Mouse (Mus musculus) ES-E14 (cell line): ENCODE results near the gene Tm6sf2. TPM values are rescaled to one million over a fixed set of nuclear protein-coding genes. Genes with fewer than 3 reads are reported as not detected.
A peak's percentile ranks its signal among the peaks of the same experiment; 100 is the strongest.

Source experiments
- DNase-seq: peaks from one replicate; pipeline ENCODE4 v3.0.0-alpha.2; 2013; ENCODE audit warnings: low read depth, low spot score
- H3K27ac ChIP-seq: 2 replicates; pipeline ENCODE4 v1.5.1; 2012; ENCODE audit warnings: low read depth, mild to moderate bottlenecking, low read length, moderate library complexity, mixed read lengths; ENCODE audit not compliant: poor library complexity, insufficient read depth, severe bottlenecking
- H3K36me3 ChIP-seq: 2 replicates; pipeline ENCODE4 v1.6.1; 2012; ENCODE audit warnings: mild to moderate bottlenecking, low read length, moderate library complexity, mixed read lengths; ENCODE audit not compliant: control insufficient read depth, poor library complexity, insufficient read depth, severe bottlenecking
- H3K4me1 ChIP-seq, 2 experiments: fragments of 150-350 bp in 1 of 2; sonication (generic) in 1 of 2; 2 replicates each; pipeline ENCODE4 v1.6.1; 2012; ENCODE audit warnings: low read length in 2 of 2, mild to moderate bottlenecking in 1 of 2, mixed read lengths in 1 of 2; ENCODE audit not compliant: control insufficient read depth in 2 of 2, insufficient read depth in 2 of 2, poor library complexity in 1 of 2
- H3K4me3 ChIP-seq, 2 experiments: fragments of 150-350 bp in 1 of 2; sonication (generic) in 1 of 2; 2 replicates each; pipeline ENCODE4 v1.5.1; 2012; ENCODE audit warnings: low read length in 2 of 2, low read depth in 1 of 2, mild to moderate bottlenecking in 1 of 2, mixed read lengths in 1 of 2; ENCODE audit not compliant: insufficient read depth in 1 of 2, poor library complexity in 1 of 2, severe bottlenecking in 1 of 2
- H3K9ac ChIP-seq: 2 replicates; pipeline ENCODE4 v1.6.1; 2012; ENCODE audit warnings: low read depth, mild to moderate bottlenecking, low read length, mixed read lengths; ENCODE audit not compliant: poor library complexity, insufficient read depth, severe bottlenecking
- H3K9me3 ChIP-seq: fragments of 150-350 bp; sonication (generic); 2 replicates; pipeline ENCODE4 v1.6.1; 2012; ENCODE audit warnings: low read depth, mild to moderate bottlenecking, low read length; ENCODE audit not compliant: control insufficient read depth, insufficient read depth
- CHD2 ChIP-seq: IDR thresholded peaks from 2 replicates; pipeline ENCODE4 v1.6.1; 2014; ENCODE audit warnings: mild to moderate bottlenecking, low read depth, low read length, inconsistent platforms
- HCFC1 ChIP-seq: IDR thresholded peaks from 2 replicates; pipeline ENCODE4 v1.6.1; 2012; ENCODE audit warnings: low read length, inconsistent platforms, borderline replicate concordance; ENCODE audit not compliant: insufficient read depth
- MAFK ChIP-seq: IDR thresholded peaks from 2 replicates; pipeline ENCODE4 v1.6.1; 2014; ENCODE audit warnings: mild to moderate bottlenecking, low read depth, low read length, inconsistent platforms; ENCODE audit not compliant: insufficient read depth
- ZC3H11A ChIP-seq: IDR thresholded peaks from 2 replicates; pipeline ENCODE4 v1.6.1; 2012; ENCODE audit warnings: low read depth, mild to moderate bottlenecking, inconsistent platforms, low read length, borderline replicate concordance
- ZNF384 ChIP-seq: IDR thresholded peaks from 2 replicates; pipeline ENCODE4 v1.6.1; 2012; ENCODE audit warnings: low read depth, low read length, inconsistent platforms
- in situ Hi-C, 2 experiments: fragments of 600-800 bp; cut with MboI; formaldehyde crosslinking; loops; one replicate each; pipeline ENCODE4 v1.15.1; 2025; ENCODE audit warnings: low sequenced_read_pairs in 2 of 2, inconsistent platforms in 1 of 2; ENCODE audit not compliant: unreplicated experiment in 2 of 2
- total RNA-seq: library from RNA; depleted of rRNA; stranded (reverse); fragments of 300-350 nt; gene quantifications from 2 replicates; pipeline ENCODE4 v1.2.3, GENCODE M21; 2012

Tm6sf2 gene
- total RNA-seq, 1 experiment, result 2.5 TPM

GRCm38 (mm10) chr8:70087237-70087636, 14.5 kb downstream of the Tm6sf2 start:
- TF ChIP-seq HCFC1 (no peak), MAFK (no peak), CHD2 (no peak), ZNF384 (no peak), ZC3H11A (no peak)
- DNase-seq, result no peak
- H3K4me1 ChIP-seq, result peaks cover 0 to 19% of the 10 kb centered on the region in 2 experiments; a peak in 2 of 4 replicates
- no peaks in the 10 kb centered on the region; the same call in 1 of the 2 replicates for H3K36me3 ChIP-seq
- H3K9me3 ChIP-seq, result no peaks in the 10 kb centered on the region
- no peak overlapping the region for H3K9ac ChIP-seq
- no peak overlapping the region for H3K27ac ChIP-seq
- in situ Hi-C loops, result no loop called here
- H3K4me3 ChIP-seq, result no peak overlapping the region; a peak in 2 of 4 replicates

GRCm38 (mm10) chr8:70087836-70088650, 15.3 kb downstream of the Tm6sf2 start:
- in situ Hi-C loops, result no loop called here
- no peak for TF ChIP-seq CHD2
- TF ChIP-seq MAFK, result no peak
- no peak for TF ChIP-seq HCFC1
- H3K9ac ChIP-seq, result peak overlapping the region; percentile 35

DNA sequence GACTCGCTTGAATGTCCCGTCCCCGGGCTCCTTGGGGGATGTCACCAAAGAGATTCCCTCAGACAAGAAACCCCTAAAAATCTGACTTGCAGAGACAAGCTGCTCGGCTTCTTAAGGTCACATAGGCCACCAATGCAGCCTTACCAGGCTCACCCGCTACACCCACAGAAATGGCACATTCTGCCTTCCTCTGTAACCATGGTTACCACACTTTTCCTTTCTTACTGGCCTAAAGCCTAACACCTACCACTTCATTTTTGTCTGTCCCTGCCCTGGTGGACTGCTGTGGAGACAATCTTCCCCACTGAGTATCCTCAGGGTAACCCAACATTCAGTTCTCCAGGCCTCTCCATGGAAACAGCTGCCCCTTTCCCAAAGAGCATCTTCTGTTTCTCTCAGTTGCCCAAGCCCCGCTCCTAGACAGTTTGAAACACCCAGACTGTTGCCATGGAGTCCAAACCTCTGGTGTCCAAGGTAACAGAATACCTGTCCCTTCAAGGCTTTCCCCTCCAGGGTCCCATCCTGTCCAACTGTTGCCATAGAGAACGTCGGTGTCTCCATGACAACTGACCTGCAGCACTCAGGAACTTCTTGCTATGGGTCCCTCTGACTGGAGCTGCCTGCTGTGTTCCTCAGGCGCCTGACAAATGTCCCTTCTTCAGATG, 16.7 kb downstream of the Tm6sf2 start:
- Histone ChIP-seq H3K9me3 (no peaks in the 10 kb centered on the region), H3K9ac (no peak overlapping the region), H3K36me3 (no peaks in the 10 kb centered on the region; the same call in 1 of the 2 replicates), H3K27ac (no peak overlapping the region), H3K4me1 (peaks cover 5 to 17% of the 10 kb centered on the region in 2 experiments; a peak in 2 of 4 replicates), H3K4me3 (no peak overlapping the region)
- DNase-seq, result no peak
- TF ChIP-seq CHD2 (no peak), HCFC1 (no peak), ZNF384 (no peak), ZC3H11A (no peak), MAFK (no peak)
- in situ Hi-C loops, result no loop called here

More at GRCm38 (mm10) chr8:70087836-70088650, 15.3 kb downstream of the Tm6sf2 start:
- H3K9me3 ChIP-seq, result no peaks in the 10 kb centered on the region
- H3K4me1 ChIP-seq, result peaks cover 3 to 19% of the 10 kb centered on the region in 2 experiments; a peak in 2 of 4 replicates
- H3K4me3 ChIP-seq, result peak overlapping the region; percentile 63 to 70
- no peak for DNase-seq
- H3K27ac ChIP-seq, result no peak overlapping the region
- no peaks in the 10 kb centered on the region; the same call in 1 of the 2 replicates for H3K36me3 ChIP-seq

DNA sequence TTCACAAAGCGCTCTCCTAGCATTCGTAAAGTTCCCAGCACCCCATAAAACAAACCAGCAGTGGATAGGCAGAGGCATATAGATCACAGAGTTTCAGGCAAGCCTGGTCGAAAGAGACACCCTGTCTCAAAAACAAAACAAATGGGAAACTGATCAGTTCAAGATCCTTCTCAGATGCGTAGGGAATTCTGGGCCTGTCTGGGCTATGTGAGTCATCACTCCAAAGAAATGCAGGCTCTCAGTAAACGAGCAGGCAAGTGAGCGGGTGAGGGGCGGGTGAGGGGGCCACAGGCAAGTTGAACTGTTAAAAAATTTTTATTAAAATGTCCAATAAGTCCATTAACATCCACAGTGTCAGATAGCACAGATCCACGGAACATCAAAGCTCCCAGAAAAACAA, 20.1 kb downstream of the Tm6sf2 start:
- peaks cover 5 to 8% of the 10 kb centered on the region in 2 experiments; a peak in 2 of 4 replicates for H3K4me1 ChIP-seq
- H3K36me3 ChIP-seq, result no peaks in the 10 kb centered on the region; the same call in 1 of the 2 replicates
- no peak overlapping the region for H3K9ac ChIP-seq
- DNase-seq, result no peak
- TF ChIP-seq ZC3H11A, result no peak
- no peak for TF ChIP-seq HCFC1
- no peak for TF ChIP-seq MAFK
- TF ChIP-seq ZNF384, result no peak
- no peak for TF ChIP-seq CHD2
- H3K27ac ChIP-seq, result no peak overlapping the region
- no peak overlapping the region for H3K4me3 ChIP-seq
- in situ Hi-C loops, result no loop called here
- no peaks in the 10 kb centered on the region for H3K9me3 ChIP-seq
